Mouse (Mus musculus) layer of hippocampus, adult 2 months (tissue): ENCODE measurements around the gene Slc38a1. TPM values are rescaled to one million over a fixed set of nuclear protein-coding genes. Genes with fewer than 3 reads are reported as not detected.

Experiments
- DNase-seq, 2 experiments: peaks; one replicate each; pipeline ENCODE4 v3.0.0; 2022; ENCODE audit warnings: low spot score in 2 of 2
- H3K27ac ChIP-seq: fragments of 200-600 bp; 2 replicates; pipeline ENCODE4 v1.8.1; 2022
- H3K4me3 ChIP-seq: fragments of 200-600 bp; 2 replicates; pipeline ENCODE4 v1.8.1; 2022; ENCODE audit warnings: mild to moderate bottlenecking
- CTCF ChIP-seq: fragments of 200-600 bp; conservative IDR thresholded peaks from 2 replicates; pipeline ENCODE4 v1.8.1; 2022; ENCODE audit warnings: antibody characterized with exemption, mild to moderate bottlenecking, moderate library complexity
- long read RNA-seq, 2 experiments: library from polyadenylated mRNA; stranded (forward); transcript quantifications; one replicate each; pipeline ENCODE4 v2.0.0; 2021; ENCODE audit warnings: borderline mapping rate in 2 of 2
- total RNA-seq, 2 experiments: library from RNA; stranded (reverse); gene quantifications; 2 replicates each; pipeline ENCODE4 v1.2.3; 2021

Gene Slc38a1
- total RNA-seq, result 10 to 100 TPM; 78.9 to 80.9 TPM
- long read RNA-seq, experiment 1, full-length matches to known transcripts, result 11 of 21 reads
- long read RNA-seq, experiment 1, partial matches to known transcripts, result 1 of 21 reads
- long read RNA-seq, experiment 1, other reads (novel, unspliced or antisense), result 9 of 21 reads
- long read RNA-seq, experiment 2, full-length matches to known transcripts, result 22 of 38 reads
- long read RNA-seq, experiment 2, partial matches to known transcripts, result 0 of 38 reads
- long read RNA-seq, experiment 2, other reads (novel, unspliced or antisense), result 16 of 38 reads

DNA sequence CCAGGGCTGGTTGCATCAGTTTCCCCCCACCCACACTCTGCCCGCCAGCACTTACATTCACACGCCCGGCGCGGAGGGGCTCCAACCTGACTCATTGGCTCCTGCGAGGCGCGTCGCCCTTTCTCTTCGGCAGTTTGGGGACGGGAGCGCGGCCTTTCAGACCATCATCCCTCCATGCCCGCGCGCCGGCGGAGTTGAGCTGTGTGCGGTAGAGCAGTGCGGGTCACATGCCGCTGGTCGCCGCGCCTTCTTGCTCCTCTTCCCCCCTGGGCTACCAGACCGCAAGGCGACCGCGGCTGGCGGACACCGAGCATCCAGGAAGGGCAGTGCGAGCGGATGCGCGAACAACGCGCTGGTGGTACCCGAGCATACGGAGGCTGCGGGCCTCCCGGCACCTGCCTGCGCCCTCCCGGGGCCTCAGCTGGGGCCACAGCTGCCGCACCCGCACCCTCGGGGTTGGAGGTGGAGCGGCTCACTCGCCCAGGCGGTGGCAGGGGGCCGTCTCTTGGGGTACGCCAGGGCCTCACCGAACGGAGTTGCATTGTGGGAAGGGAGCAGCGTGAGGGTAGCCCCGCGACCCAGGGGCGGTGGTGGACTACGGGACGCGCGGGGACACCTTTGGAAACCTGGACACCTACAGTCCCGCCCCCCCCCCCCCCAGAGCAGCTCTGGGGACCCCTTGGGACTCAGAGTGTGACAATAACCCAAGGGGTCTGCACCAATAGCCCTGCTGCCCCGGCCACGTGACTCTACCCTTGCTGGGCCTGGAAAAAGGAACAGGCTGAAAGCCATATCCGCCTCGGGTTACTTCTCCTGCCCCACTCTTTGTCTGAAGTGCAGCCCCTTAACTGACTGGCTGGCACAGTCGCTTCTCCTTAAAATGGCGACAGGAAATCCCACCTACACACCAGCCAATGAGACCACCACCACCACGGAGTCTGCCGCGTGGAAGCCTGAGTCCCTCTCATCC lies at the start of gene Slc38a1:
TSS of gene Slc38a1 (minus strand) at position 478 of the 970 bp plus-strand sequence.
- DNase-seq, result peak in 1 of 2 experiments; percentile 45
- peak within 1 kb of the TSS; percentile 73 for H3K4me3 ChIP-seq
- TF ChIP-seq CTCF, result no peak
- H3K27ac ChIP-seq, result peak within 1 kb of the TSS; percentile 97

DNA sequence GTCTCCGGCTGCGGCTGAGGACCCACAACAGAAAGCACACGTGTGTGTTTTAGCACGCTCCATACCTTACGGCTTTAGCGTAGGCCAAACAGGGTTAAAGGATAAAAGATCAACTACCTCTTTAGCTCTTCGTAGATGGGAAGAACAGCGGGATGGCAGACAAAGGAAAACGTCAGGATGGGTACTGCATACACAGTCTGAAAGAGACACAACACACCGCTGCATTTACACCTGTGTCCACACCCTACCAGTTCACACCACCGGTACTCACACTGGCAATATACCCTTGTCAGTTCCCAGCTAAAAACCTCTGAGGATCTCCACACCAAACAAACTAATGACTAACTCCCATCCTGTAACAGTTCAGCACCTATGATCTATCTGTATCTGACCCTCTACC lies 49.7 kb upstream of the Slc38a1 start:
- TF ChIP-seq CTCF, result no peak
- no peak overlapping the region for H3K4me3 ChIP-seq
- DNase-seq, result no peak
- no peak overlapping the region for H3K27ac ChIP-seq

DNA sequence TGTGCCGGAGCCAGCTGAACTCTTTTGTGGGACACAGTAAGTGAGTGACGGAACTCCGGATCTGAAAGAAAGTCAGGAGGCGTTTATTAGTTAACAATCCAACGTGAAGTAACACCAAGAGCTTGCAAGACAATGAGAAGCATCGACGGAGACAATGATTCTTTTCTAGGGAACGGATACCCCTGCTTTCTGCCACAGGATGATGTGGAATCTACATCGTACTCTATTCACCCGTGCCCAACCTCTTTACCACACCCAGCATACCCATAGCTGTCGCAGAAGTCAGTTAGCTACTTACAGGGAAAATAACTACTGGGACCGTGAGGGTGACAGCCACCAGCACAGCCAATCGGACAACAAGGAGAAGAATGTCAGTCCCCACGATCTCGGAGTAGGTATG lies 48.7 kb upstream of the Slc38a1 start:
- no peak for DNase-seq
- TF ChIP-seq CTCF, result no peak
- Histone ChIP-seq H3K4me3 (no peak overlapping the region), H3K27ac (no peak overlapping the region)

DNA sequence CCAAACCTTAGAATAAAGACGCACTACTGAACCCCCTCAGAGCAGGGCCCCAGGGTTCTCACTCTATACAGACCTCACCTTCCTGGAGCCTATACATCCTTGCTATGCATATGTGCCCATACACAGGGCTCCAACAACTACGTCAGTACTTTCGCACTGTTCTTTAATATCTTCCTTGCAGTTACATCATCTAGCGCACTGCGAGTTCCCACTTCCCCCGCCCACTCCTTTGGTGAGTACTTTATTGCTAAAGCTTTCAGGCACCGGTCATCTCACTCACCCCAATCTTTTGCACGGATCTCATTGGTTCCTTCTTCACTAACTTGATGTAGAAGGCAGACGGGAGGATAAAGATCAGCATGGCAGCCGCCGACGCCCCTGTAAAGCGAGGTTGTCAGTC lies 48.1 kb upstream of the Slc38a1 start:
- no peak overlapping the region for H3K4me3 ChIP-seq
- no peak for TF ChIP-seq CTCF
- no peak overlapping the region for H3K27ac ChIP-seq
- no peak for DNase-seq

DNA sequence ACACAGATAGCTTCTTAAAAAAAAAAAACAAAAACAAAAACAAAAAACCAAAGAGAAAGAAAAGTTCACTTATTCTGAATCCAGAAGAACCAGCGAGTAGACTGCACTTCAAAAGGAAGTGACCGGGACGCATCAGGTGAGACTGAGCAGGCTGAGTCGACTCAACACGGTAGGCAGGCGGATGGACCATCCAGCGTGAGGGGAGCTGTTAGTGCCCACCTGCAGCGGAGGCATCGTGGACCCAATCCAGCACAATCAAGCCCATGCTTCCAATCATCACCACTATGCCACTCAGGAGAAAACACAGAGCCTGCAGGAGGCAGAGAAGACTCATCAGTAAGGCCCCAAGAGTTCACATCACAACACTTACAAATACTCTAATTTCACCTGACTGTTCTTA lies 47.2 kb upstream of the Slc38a1 start:
- Histone ChIP-seq H3K27ac (no peak overlapping the region), H3K4me3 (no peak overlapping the region)
- DNase-seq, result no peak
- TF ChIP-seq CTCF, result no peak

DNA sequence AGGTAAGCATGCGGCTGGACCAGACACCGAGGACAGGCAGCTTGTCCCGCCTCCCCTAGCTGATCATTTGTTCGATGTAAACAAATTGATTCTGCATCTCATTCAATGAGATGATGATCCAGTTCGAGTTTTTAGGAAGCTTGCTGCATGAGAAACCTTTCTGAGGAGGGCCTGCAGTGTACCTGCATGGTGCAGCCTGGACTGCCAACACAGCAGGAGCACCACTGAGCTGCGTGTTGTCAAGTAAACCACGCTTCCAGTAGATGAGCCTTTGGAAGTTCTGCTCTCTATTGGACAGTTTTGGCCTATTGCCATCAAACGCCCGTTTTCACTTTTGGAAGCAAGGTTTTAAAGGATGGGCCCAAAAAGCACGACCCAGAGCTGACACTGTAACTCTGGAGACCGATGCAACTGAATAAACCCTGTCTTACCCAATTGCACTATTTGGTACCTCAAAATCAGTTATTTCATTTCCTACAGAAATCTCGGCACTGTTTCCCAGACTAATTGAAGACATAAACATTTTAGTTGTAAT lies 46.1 kb upstream of the Slc38a1 start:
- no peak for DNase-seq
- TF ChIP-seq CTCF, result no peak

DNA sequence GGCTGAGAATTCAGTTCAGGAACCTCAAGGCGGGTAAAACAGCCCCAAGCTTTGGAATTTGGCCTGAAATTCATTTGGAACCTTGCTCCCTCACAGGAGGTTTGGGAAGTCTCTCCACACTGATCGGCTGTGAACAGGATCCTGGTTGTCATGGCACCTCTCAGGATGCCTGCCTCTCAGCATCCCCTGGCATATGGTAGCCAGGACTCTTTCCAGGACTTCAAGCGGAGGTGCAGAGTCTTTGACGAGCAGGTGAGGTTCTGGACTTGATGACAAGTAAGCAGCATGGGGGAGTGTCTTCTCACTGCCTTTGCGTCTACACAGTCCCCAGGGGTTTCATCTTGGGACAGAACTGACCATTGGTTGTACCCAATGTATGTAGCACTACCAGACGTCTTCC lies 45.3 kb upstream of the Slc38a1 start:
- TF ChIP-seq CTCF, result no peak
- Histone ChIP-seq H3K4me3 (no peak overlapping the region), H3K27ac (no peak overlapping the region)
- no peak for DNase-seq

More for the DNA sequence above, 46.1 kb upstream of the Slc38a1 start:
- Histone ChIP-seq H3K4me3 (no peak overlapping the region), H3K27ac (no peak overlapping the region)

DNA sequence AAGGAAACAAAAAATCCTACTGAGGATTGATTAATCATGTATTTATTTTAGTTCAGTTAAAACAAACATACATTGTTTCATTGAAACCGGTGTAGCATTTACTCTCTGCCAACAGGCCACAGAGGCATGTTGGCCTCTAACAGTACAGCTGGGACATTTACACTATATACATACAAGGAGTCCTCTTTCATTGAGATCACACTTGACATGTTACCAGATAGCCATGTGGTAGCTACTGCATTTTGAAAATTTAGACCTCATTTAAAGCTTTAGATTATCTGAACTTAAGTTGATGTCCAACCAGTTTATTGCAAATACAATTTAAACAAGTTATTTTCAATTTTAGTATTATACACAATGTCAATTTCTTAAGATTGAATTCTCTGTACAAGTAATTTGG lies 44.7 kb upstream of the Slc38a1 start:
- no peak overlapping the region for H3K27ac ChIP-seq
- no peak for TF ChIP-seq CTCF
- DNase-seq, result no peak
- H3K4me3 ChIP-seq, result no peak overlapping the region

DNA sequence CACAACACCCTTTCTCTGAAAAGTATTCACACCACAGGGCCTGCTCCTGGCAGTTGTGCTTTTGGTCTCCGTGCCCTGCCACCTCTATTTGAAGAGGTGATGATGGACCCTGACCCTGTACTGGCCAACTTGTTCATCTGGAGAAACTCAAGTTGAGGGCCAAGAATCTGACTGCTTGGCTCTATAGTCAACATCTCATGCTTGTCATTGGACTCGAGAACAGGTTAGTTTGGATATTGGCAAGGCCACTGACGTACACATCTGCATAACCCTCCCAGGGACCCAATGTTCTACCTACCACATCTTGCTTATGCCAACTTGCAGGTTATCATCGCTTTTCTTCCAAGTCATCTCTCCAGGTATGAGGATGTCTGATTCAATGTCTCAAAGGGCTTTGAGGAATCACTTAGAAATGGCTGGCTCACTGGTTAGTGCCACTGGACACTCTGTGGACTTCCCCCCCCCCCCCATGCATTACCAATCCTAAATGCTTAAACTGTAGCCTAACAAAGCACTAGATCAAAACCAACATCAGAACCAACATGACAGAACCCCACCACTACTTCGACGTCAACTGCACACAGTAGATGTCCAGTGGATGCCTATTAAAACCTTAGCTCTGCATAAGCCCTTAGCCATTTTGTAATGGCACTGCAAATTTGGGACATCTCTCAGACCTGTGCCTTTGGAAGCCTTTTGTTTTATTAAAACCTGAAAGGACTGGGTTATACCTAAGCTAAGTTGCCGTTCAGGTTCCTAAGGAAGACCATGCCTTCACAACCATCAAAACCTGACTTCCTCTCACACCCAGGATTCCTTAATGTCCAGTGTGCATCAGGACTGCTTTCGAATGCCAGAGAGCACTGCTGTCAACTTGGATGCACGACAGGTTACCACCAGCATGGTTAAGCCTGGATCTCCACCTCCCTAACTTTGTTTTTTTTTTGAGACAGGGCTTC lies 43.8 kb upstream of the Slc38a1 start:
- no peak overlapping the region for H3K27ac ChIP-seq
- no peak overlapping the region for H3K4me3 ChIP-seq
- TF ChIP-seq CTCF, result no peak
- no peak for DNase-seq

DNA sequence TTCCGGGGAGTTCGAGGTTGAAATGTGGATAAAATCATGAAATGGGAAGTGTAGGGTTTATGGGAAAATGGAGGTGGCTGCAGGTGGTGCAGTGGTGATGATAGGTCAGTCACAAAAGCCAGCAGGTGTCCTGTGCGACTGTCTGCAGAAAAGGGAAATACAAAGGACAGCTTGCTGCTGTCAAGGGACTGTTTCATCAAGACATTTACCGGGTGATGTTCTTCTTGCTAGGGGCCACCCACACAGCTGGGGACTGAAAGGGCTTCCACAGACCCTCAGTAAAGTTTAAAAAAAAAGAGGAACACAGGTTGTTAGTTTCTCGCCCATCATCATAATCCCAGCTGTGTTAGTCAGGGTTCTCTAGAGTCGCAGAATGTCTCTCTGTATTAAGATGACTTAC lies 42.6 kb upstream of the Slc38a1 start:
- DNase-seq, result no peak
- Histone ChIP-seq H3K27ac (no peak overlapping the region), H3K4me3 (no peak overlapping the region)
- no peak for TF ChIP-seq CTCF

DNA sequence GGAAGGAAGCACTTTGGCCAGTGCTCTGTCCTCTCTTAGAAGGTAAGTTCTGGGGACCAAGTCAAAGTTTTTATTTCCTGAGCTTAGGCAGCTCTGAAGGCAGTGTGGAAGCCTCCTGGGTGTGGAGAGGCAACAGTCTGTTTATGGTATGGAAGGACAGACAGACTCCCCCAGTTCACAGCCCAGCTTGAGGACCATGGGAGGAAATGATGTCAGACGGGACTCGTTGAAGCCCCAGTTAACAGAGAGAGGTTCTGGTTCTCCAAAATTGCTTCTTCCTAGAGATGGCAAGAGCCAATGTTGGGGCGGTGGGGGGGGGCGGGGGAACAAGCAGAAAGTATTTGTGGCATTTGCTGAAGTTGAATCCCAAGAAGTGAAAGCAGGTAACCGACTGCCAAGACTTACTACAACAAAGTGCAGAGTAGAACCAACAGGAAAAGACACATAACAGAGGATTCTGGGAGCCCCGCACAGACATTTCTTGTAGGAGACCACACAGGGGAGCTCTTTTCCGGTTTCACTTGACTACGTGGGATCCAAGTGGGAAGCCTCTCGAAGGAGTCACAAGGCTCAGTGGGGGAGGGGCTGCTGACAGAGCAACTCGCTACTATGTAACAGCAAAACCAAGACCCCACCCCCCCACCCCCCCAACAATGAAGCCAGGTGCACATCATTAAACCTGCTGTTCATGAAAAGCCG lies 41.6 kb upstream of the Slc38a1 start:
- TF ChIP-seq CTCF, result peak; percentile 55
- Histone ChIP-seq H3K27ac (no peak overlapping the region), H3K4me3 (no peak overlapping the region)
- no peak for DNase-seq
